Mouse (Mus musculus): Measurements from ENCODE around the gene Fbxw9. TPM values are rescaled to one million over a fixed set of nuclear protein-coding genes. Genes with fewer than 3 reads are reported as not detected.
A peak's percentile ranks its signal among the peaks of the same experiment; 100 is the strongest.
"Not testable (repeated sequence)": the region's sequence is repeated elsewhere in the genome, so short reads cannot be mapped to it uniquely, and the experiment has no call there.

The Fbxw9 gene
- polyA plus RNA-seq, 1 experiment from 2014 or later, result 16.6 TPM

- no peaks in the 10 kb centered on the region for H3K9me3 ChIP-seq (ENCODE audit: control insufficient read depth, low read length)
- H3K27me3 ChIP-seq (ENCODE audit: control insufficient read depth, insufficient read depth, low read length), result no peaks in the 10 kb centered on the region
- H3K9ac ChIP-seq (ENCODE audit: low read length), result no peak overlapping the region
- H3K27ac ChIP-seq (replicated peaks in 1 of 2; ENCODE audit: control insufficient read depth in 1 of 2, insufficient read depth in 1 of 2, low read depth in 2 of 2, low read length in 2 of 2), result no peak overlapping the region
- peaks cover 54% of the 10 kb centered on the region for H3K36me3 ChIP-seq (ENCODE audit: control insufficient read depth, insufficient read depth, low read length)
- ATAC-seq (ENCODE audit: insufficient number of reproducible peaks, insufficient read depth, low FRiP score, low read depth), result no peak
- WGBS, result 0% methylated on average over 2 of the region's 2 CpGs
- no peak overlapping the region for H3K4me3 ChIP-seq (ENCODE audit: control insufficient read depth in 1 of 2, insufficient read depth in 1 of 2, low read depth in 1 of 2, low read length in 2 of 2)
- no peak overlapping the region for H3K4me2 ChIP-seq (ENCODE audit: low read length)
- H3K4me1 ChIP-seq (ENCODE audit: control insufficient read depth in 2 of 2, insufficient read depth in 2 of 2, low read length in 2 of 2), result peaks cover 11 to 26% of the 10 kb centered on the region in 2 experiments
These were observed 17.1 kb downstream of the Fbxw9 start for GRCm38 (mm10) chr8:85076993-85077392.

- Histone ChIP-seq H3K4me3 (ENCODE audit: control insufficient read depth in 1 of 2, insufficient read depth in 1 of 2, low read depth in 1 of 2, low read length in 2 of 2) (peak overlapping the region; percentile 82 to 90), H3K27ac (replicated peaks in 1 of 2; ENCODE audit: control insufficient read depth in 1 of 2, insufficient read depth in 1 of 2, low read depth in 2 of 2, low read length in 2 of 2) (peak overlapping the region in 1 of 2 experiments; percentile 69; a peak in 2 of 4 replicates)
- 1% methylated on average over 25 of the region's 25 CpGs for WGBS
These were observed 20.3 kb downstream of the Fbxw9 start for GRCm38 (mm10) chr8:85080214-85080531.

GRCm38 (mm10) chr8:85080532-85081215 is 20.8 kb downstream of the Fbxw9 start, which contains the start of gene Wdr83os:
Gene Wdr83os (plus strand): TSS chr8:85080740.
- peak within 1 kb of the TSS; percentile 68 to 69 for H3K27ac ChIP-seq (replicated peaks in 1 of 2; ENCODE audit: control insufficient read depth in 1 of 2, insufficient read depth in 1 of 2, low read depth in 2 of 2, low read length in 2 of 2)
- no peak for ATAC-seq (ENCODE audit: insufficient number of reproducible peaks, insufficient read depth, low FRiP score, low read depth)

More at GRCm38 (mm10) chr8:85080214-85080531, 20.3 kb downstream of the Fbxw9 start:
- Histone ChIP-seq H3K4me1 (ENCODE audit: control insufficient read depth in 2 of 2, insufficient read depth in 2 of 2, low read length in 2 of 2) (peaks cover 16 to 32% of the 10 kb centered on the region in 2 experiments), H3K27me3 (ENCODE audit: control insufficient read depth, insufficient read depth, low read length) (no peaks in the 10 kb centered on the region), H3K4me2 (ENCODE audit: low read length) (peak overlapping the region; percentile 95), H3K9me3 (ENCODE audit: control insufficient read depth, low read length) (no peaks in the 10 kb centered on the region), H3K9ac (ENCODE audit: low read length) (peak overlapping the region; percentile 94), H3K36me3 (ENCODE audit: control insufficient read depth, insufficient read depth, low read length) (peaks cover 37% of the 10 kb centered on the region)
- ATAC-seq (ENCODE audit: insufficient number of reproducible peaks, insufficient read depth, low FRiP score, low read depth), result no peak

GRCm38 (mm10) chr8:85081216-85081555 is 21.3 kb downstream of the Fbxw9 start, which contains the start of gene Wdr83:
Gene Wdr83 (minus strand): TSS chr8:85081306.
- Histone ChIP-seq H3K9me3 (ENCODE audit: control insufficient read depth, low read length) (no peaks in the 10 kb centered on the region), H3K9ac (ENCODE audit: low read length) (peak within 1 kb of the TSS; percentile 94), H3K27ac (replicated peaks in 1 of 2; ENCODE audit: control insufficient read depth in 1 of 2, insufficient read depth in 1 of 2, low read depth in 2 of 2, low read length in 2 of 2) (peak within 1 kb of the TSS; percentile 68 to 69), H3K27me3 (ENCODE audit: control insufficient read depth, insufficient read depth, low read length) (no peaks in the 10 kb centered on the region), H3K4me3 (ENCODE audit: control insufficient read depth in 1 of 2, insufficient read depth in 1 of 2, low read depth in 1 of 2, low read length in 2 of 2) (peak within 1 kb of the TSS; percentile 82 to 90), H3K36me3 (ENCODE audit: control insufficient read depth, insufficient read depth, low read length) (peaks cover 36% of the 10 kb centered on the region), H3K4me1 (ENCODE audit: control insufficient read depth in 2 of 2, insufficient read depth in 2 of 2, low read length in 2 of 2) (peaks cover 16 to 32% of the 10 kb centered on the region in 2 experiments), H3K4me2 (ENCODE audit: low read length) (peak within 1 kb of the TSS; percentile 95)
- WGBS, result 3% methylated on average over 9 of the region's 9 CpGs
- peak; percentile 48; the same call in 1 of the 2 replicates for ATAC-seq (ENCODE audit: insufficient number of reproducible peaks, insufficient read depth, low FRiP score, low read depth)

More at GRCm38 (mm10) chr8:85080532-85081215, 20.8 kb downstream of the Fbxw9 start, which contains the start of gene Wdr83os:
- Histone ChIP-seq H3K9me3 (ENCODE audit: control insufficient read depth, low read length) (no peaks in the 10 kb centered on the region), H3K36me3 (ENCODE audit: control insufficient read depth, insufficient read depth, low read length) (peaks cover 37% of the 10 kb centered on the region), H3K27me3 (ENCODE audit: control insufficient read depth, insufficient read depth, low read length) (no peaks in the 10 kb centered on the region), H3K4me1 (ENCODE audit: control insufficient read depth in 2 of 2, insufficient read depth in 2 of 2, low read length in 2 of 2) (peaks cover 16 to 32% of the 10 kb centered on the region in 2 experiments), H3K9ac (ENCODE audit: low read length) (peak within 1 kb of the TSS; percentile 94), H3K4me2 (ENCODE audit: low read length) (peak within 1 kb of the TSS; percentile 95), H3K4me3 (ENCODE audit: control insufficient read depth in 1 of 2, insufficient read depth in 1 of 2, low read depth in 1 of 2, low read length in 2 of 2) (peak within 1 kb of the TSS; percentile 82 to 90)
- under 1% methylated on average over 30 of the region's 30 CpGs for WGBS

- H3K9me3 ChIP-seq (ENCODE audit: control insufficient read depth, low read length); H3K27ac ChIP-seq (replicated peaks in 1 of 2; ENCODE audit: control insufficient read depth in 1 of 2, insufficient read depth in 1 of 2, low read depth in 2 of 2, low read length in 2 of 2); H3K4me2 ChIP-seq (ENCODE audit: low read length); ATAC-seq (ENCODE audit: insufficient number of reproducible peaks, insufficient read depth, low FRiP score, low read depth); H3K4me3 ChIP-seq (ENCODE audit: control insufficient read depth in 1 of 2, insufficient read depth in 1 of 2, low read depth in 1 of 2, low read length in 2 of 2); H3K9ac ChIP-seq (ENCODE audit: low read length); H3K27me3 ChIP-seq (ENCODE audit: control insufficient read depth, insufficient read depth, low read length): not testable (repeated sequence)
- Histone ChIP-seq H3K4me1 (ENCODE audit: control insufficient read depth in 2 of 2, insufficient read depth in 2 of 2, low read length in 2 of 2) (peaks cover 16 to 32% of the 10 kb centered on the region in 2 experiments), H3K36me3 (ENCODE audit: control insufficient read depth, insufficient read depth, low read length) (peaks cover 37% of the 10 kb centered on the region)
- WGBS, result 83% methylated on average over 4 of the region's 4 CpGs
These were observed 22.3 kb downstream of the Fbxw9 start for GRCm38 (mm10) chr8:85082169-85082568.

- peak within 1 kb of the TSS; percentile 62 to 93 for H3K4me3 ChIP-seq (ENCODE audit: control insufficient read depth in 1 of 2, insufficient read depth in 1 of 2, low read depth in 1 of 2, low read length in 2 of 2)
- peaks cover 38% of the 10 kb centered on the region for H3K36me3 ChIP-seq (ENCODE audit: control insufficient read depth, insufficient read depth, low read length)
- no peaks in the 10 kb centered on the region for H3K9me3 ChIP-seq (ENCODE audit: control insufficient read depth, low read length)
- H3K4me2 ChIP-seq (ENCODE audit: low read length), result peak within 1 kb of the TSS; percentile 94
- WGBS, result under 1% methylated on average over 30 of the region's 30 CpGs
- ATAC-seq (ENCODE audit: insufficient number of reproducible peaks, insufficient read depth, low FRiP score, low read depth), result peak; percentile 83
- peaks cover 16 to 32% of the 10 kb centered on the region in 2 experiments for H3K4me1 ChIP-seq (ENCODE audit: control insufficient read depth in 2 of 2, insufficient read depth in 2 of 2, low read length in 2 of 2)
- H3K27ac ChIP-seq (replicated peaks in 1 of 2; ENCODE audit: control insufficient read depth in 1 of 2, insufficient read depth in 1 of 2, low read depth in 2 of 2, low read length in 2 of 2), result no peak within 1 kb of the TSS; a peak in 1 of 4 replicates
- peak within 1 kb of the TSS; percentile 83 for H3K9ac ChIP-seq (ENCODE audit: low read length)
- H3K27me3 ChIP-seq (ENCODE audit: control insufficient read depth, insufficient read depth, low read length), result no peaks in the 10 kb centered on the region
These were observed 23.4 kb downstream of the Fbxw9 start, which contains the start of gene Man2b1 for GRCm38 (mm10) chr8:85083108-85083813. Gene Man2b1 (plus strand): TSS chr8:85083270.

- WGBS, result 78% methylated on average over 8 of the region's 8 CpGs
These were observed 24.8 kb downstream of the Fbxw9 start for GRCm38 (mm10) chr8:85084633-85085032.

More at GRCm38 (mm10) chr8:85084633-85085032, 24.8 kb downstream of the Fbxw9 start:
- no peak overlapping the region for H3K4me2 ChIP-seq (ENCODE audit: low read length)
- H3K9me3 ChIP-seq (ENCODE audit: control insufficient read depth, low read length), result no peaks in the 10 kb centered on the region
- H3K9ac ChIP-seq (ENCODE audit: low read length), result no peak overlapping the region
- no peaks in the 10 kb centered on the region for H3K27me3 ChIP-seq (ENCODE audit: control insufficient read depth, insufficient read depth, low read length)
- peaks cover 42% of the 10 kb centered on the region for H3K36me3 ChIP-seq (ENCODE audit: control insufficient read depth, insufficient read depth, low read length)
- H3K4me3 ChIP-seq (ENCODE audit: control insufficient read depth in 1 of 2, insufficient read depth in 1 of 2, low read depth in 1 of 2, low read length in 2 of 2), result no peak overlapping the region
- H3K27ac ChIP-seq (replicated peaks in 1 of 2; ENCODE audit: control insufficient read depth in 1 of 2, insufficient read depth in 1 of 2, low read depth in 2 of 2, low read length in 2 of 2), result no peak overlapping the region
- no peak for ATAC-seq (ENCODE audit: insufficient number of reproducible peaks, insufficient read depth, low FRiP score, low read depth)
- peaks cover 16 to 24% of the 10 kb centered on the region in 2 experiments for H3K4me1 ChIP-seq (ENCODE audit: control insufficient read depth in 2 of 2, insufficient read depth in 2 of 2, low read length in 2 of 2)
